Mouse (Mus musculus) limb, embryonic 14.5 days (tissue): ENCODE data around the gene Cdk8. TPM values are rescaled to one million over a fixed set of nuclear protein-coding genes. Genes with fewer than 3 reads are reported as not detected.

Experiments used
- ATAC-seq: fragments of 200-750 bp; cut with Nextera tagmentation; 2 replicates; pipeline ENCODE4 v1.8.0; 2017; ENCODE audit warnings: low read depth, moderate number of reproducible peaks, moderate TSS enrichment; ENCODE audit not compliant: low FRiP score
- DNase-seq: peaks from one replicate; pipeline ENCODE4 v3.0.0-alpha.2; 2015; ENCODE audit warnings: low spot score
- H3K27ac ChIP-seq: fragments of 300-500 bp; sonication (generic); replicated peaks from 2 replicates; pipeline ENCODE4 v1.5.1; 2014; ENCODE audit warnings: low read depth, mild to moderate bottlenecking, low read length, moderate library complexity, mixed read lengths
- H3K27me3 ChIP-seq: fragments of 300-500 bp; sonication (generic); 2 replicates; pipeline ENCODE4 v1.6.1; 2014; ENCODE audit warnings: low read length, mixed read lengths; ENCODE audit not compliant: control insufficient read depth, insufficient read depth
- H3K36me3 ChIP-seq: fragments of 300-500 bp; sonication (generic); 2 replicates; pipeline ENCODE4 v1.6.1; 2014; ENCODE audit warnings: mild to moderate bottlenecking, low read length, moderate library complexity, mixed read lengths; ENCODE audit not compliant: control insufficient read depth, insufficient read depth
- H3K4me1 ChIP-seq: fragments of 300-500 bp; sonication (generic); 2 replicates; pipeline ENCODE4 v1.6.1; 2014; ENCODE audit warnings: antibody characterized with exemption, low read length, mixed read lengths; ENCODE audit not compliant: control insufficient read depth, insufficient read depth
- H3K4me2 ChIP-seq: fragments of 300-500 bp; sonication (generic); replicated peaks from 2 replicates; pipeline ENCODE4 v1.6.1; 2014; ENCODE audit warnings: low read depth, mild to moderate bottlenecking, low read length, moderate library complexity; ENCODE audit not compliant: severe bottlenecking
- H3K4me3 ChIP-seq: fragments of 300-500 bp; sonication (generic); replicated peaks from 2 replicates; pipeline ENCODE4 v1.5.1; 2014; ENCODE audit warnings: low read length
- H3K9ac ChIP-seq: fragments of 300-500 bp; sonication (generic); 2 replicates; pipeline ENCODE4 v1.6.1; 2014; ENCODE audit warnings: mild to moderate bottlenecking, low read depth, low read length, moderate library complexity; ENCODE audit not compliant: severe bottlenecking
- H3K9me3 ChIP-seq: fragments of 300-500 bp; sonication (generic); 2 replicates; pipeline ENCODE4 v1.6.1; 2016; ENCODE audit warnings: low read length; ENCODE audit not compliant: control insufficient read depth
- POLR2A ChIP-seq: fragments of 200-500 bp; IDR thresholded peaks from 2 replicates; pipeline ENCODE4 v1.8.0; 2012; ENCODE audit warnings: inconsistent platforms, mild to moderate bottlenecking, moderate library complexity, borderline replicate concordance; ENCODE audit not compliant: insufficient read depth, insufficient read length; ENCODE audit errors: extremely low read depth
- WGBS: fragments of 180-500 bp; shearing (Covaris S2); extraction: QIAGEN DNeasy Blood & Tissue Kit; methylation state at CpG from one replicate; pipeline ENCODE4 v1.1.7; 2014; 5-methylcytosine and 5-hydroxymethylcytosine counted together
- polyA plus RNA-seq, 2 experiments: library from polyadenylated mRNA; depleted of rRNA in 1 of 2; stranded (reverse) in 1 of 2; unstranded in 1 of 2; fragments of >200 nt; fragmentation: Nextera tagmentation in 1 of 2; extraction: Ambion mirVana in 1 of 2; gene quantifications; 2 replicates each; pipeline versions ENCODE4 v1.2.1 to v1.2.3; 2012 to 2014

The Cdk8 gene
- polyA plus RNA-seq, 2 experiments: 27.1 to 68.3 TPM

- no peaks in the 10 kb centered on the region for H3K27me3 ChIP-seq
- no peaks in the 10 kb centered on the region for H3K4me1 ChIP-seq
- ATAC-seq (no peak), DNase-seq (no peak)
- H3K4me3 ChIP-seq: no peak overlapping the region
- H3K36me3 ChIP-seq: no peaks in the 10 kb centered on the region
- H3K4me2 ChIP-seq: no peak overlapping the region
- no peaks in the 10 kb centered on the region for H3K9me3 ChIP-seq
- no peak overlapping the region for H3K27ac ChIP-seq
- H3K9ac ChIP-seq: no peak overlapping the region
- TF ChIP-seq POLR2A: no peak
- WGBS: 77% methylated on average over 11 of the region's 11 CpGs
Measured at GRCm38 (mm10) chr5:146350784-146351183, 119.8 kb downstream of the Cdk8 start.

- DNase-seq (no peak), ATAC-seq (no peak)
- Histone ChIP-seq H3K4me1 (no peaks in the 10 kb centered on the region), H3K27ac (no peak overlapping the region), H3K27me3 (no peaks in the 10 kb centered on the region), H3K9me3 (no peaks in the 10 kb centered on the region), H3K9ac (no peak overlapping the region), H3K36me3 (no peaks in the 10 kb centered on the region), H3K4me2 (no peak overlapping the region), H3K4me3 (no peak overlapping the region)
- WGBS: 87% methylated on average over 7 of the region's 7 CpGs
- no peak for TF ChIP-seq POLR2A
Measured at GRCm38 (mm10) chr5:146352006-146352405, 121.0 kb downstream of the Cdk8 start.

Other genes with a start within 250 kb of the Cdk8 start
- not detected in 2 replicates for gene Cyp3a25, start 221.6 kb upstream of the Cdk8 start, polyA plus RNA-seq (2012; rRNA removed)
- not detected in 2 replicates for gene Cyp3a25, start 221.6 kb upstream of the Cdk8 start, polyA plus RNA-seq (2014; fragmentation: Nextera tagmentation; extraction: Ambion mirVana)
- gene Cyp3a59, start 152.0 kb upstream of the Cdk8 start, polyA plus RNA-seq (2012; rRNA removed): not detected in 2 replicates
- not detected in 2 replicates for gene Cyp3a59, start 152.0 kb upstream of the Cdk8 start, polyA plus RNA-seq (2014; fragmentation: Nextera tagmentation; extraction: Ambion mirVana)
- not detected in 2 replicates for gene Gm5565, start 70.7 kb upstream of the Cdk8 start, polyA plus RNA-seq (2012; rRNA removed)
- not detected in 2 replicates for gene Gm5565, start 70.7 kb upstream of the Cdk8 start, polyA plus RNA-seq (2014; fragmentation: Nextera tagmentation; extraction: Ambion mirVana)
- gene Gm6309, start 60.5 kb upstream of the Cdk8 start, polyA plus RNA-seq (2012; rRNA removed): not detected in 2 replicates
- not detected in 2 replicates for gene Gm6309, start 60.5 kb upstream of the Cdk8 start, polyA plus RNA-seq (2014; fragmentation: Nextera tagmentation; extraction: Ambion mirVana)
- gene 1700001J03Rik, start 45.9 kb upstream of the Cdk8 start, polyA plus RNA-seq (2012; rRNA removed): 0.38 and 0.68 TPM in 2 replicates
- not detected in 2 replicates for gene 1700001J03Rik, start 45.9 kb upstream of the Cdk8 start, polyA plus RNA-seq (2014; fragmentation: Nextera tagmentation; extraction: Ambion mirVana)
- 16.6 and 25.4 TPM in 2 replicates for gene Rnf6, start 9.7 kb upstream of the Cdk8 start, polyA plus RNA-seq (2012; rRNA removed)
- gene Rnf6, start 9.7 kb upstream of the Cdk8 start, polyA plus RNA-seq (2014; fragmentation: Nextera tagmentation; extraction: Ambion mirVana): 36.6 and 37.8 TPM in 2 replicates
- 10.8 and 12.4 TPM in 2 replicates for gene Wasf3, start 153.8 kb downstream of the Cdk8 start, polyA plus RNA-seq (2012; rRNA removed)
- 1.4 and 2.2 TPM in 2 replicates for gene Wasf3, start 153.8 kb downstream of the Cdk8 start, polyA plus RNA-seq (2014; fragmentation: Nextera tagmentation; extraction: Ambion mirVana)